Mouse (Mus musculus): ENCODE results near the gene Lipc. TPM values are rescaled to one million over a fixed set of nuclear protein-coding genes. Genes with fewer than 3 reads are reported as not detected.

Lipc gene
- total and polyA plus RNA-seq, 3 experiments = 0.11 TPM; not detected in 2

- TF ChIP-seq TAL1 (conservative IDR thresholded peaks at IDR 0.05; ENCODE audit: low read depth, low read length) (no peak), CTCF (IDR thresholded peaks at IDR 0.05; ENCODE audit: low read depth, low read length) (no peak), GATA2 (IDR thresholded peaks at IDR 0.05; ENCODE audit: borderline replicate concordance, low read depth, low read length) (no peak), POLR2AphosphoS5 (IDR thresholded peaks at IDR 0.05; ENCODE audit: insufficient replicate concordance, low read depth, low read length) (no peak), GATA1 (IDR thresholded peaks at IDR 0.05; ENCODE audit: borderline replicate concordance, low read length) (no peak)
- ATAC-seq (ENCODE audit: extremely low read depth, insufficient number of reproducible peaks, low FRiP score, poor library complexity, severe bottlenecking) (no peak), DNase-seq (ENCODE audit: low spot score) (no peak)
- Histone ChIP-seq H3K36me3 (replicated peaks) (no peaks in the 10 kb centered on the region), H3K4me3 (ENCODE audit: low read depth, low read length) (no peak overlapping the region), H3K27me3 (ENCODE audit: insufficient read depth, low read length) (no peaks in the 10 kb centered on the region), H3K9me3 (replicated peaks) (no peaks in the 10 kb centered on the region), H3K4me1 (ENCODE audit: insufficient read depth, low read depth, low read length) (peaks cover 48% of the 10 kb centered on the region)
These were observed 108.8 kb downstream of the Lipc start for GRCm38 (mm10) chr9:70843270-70843669.

DNA sequence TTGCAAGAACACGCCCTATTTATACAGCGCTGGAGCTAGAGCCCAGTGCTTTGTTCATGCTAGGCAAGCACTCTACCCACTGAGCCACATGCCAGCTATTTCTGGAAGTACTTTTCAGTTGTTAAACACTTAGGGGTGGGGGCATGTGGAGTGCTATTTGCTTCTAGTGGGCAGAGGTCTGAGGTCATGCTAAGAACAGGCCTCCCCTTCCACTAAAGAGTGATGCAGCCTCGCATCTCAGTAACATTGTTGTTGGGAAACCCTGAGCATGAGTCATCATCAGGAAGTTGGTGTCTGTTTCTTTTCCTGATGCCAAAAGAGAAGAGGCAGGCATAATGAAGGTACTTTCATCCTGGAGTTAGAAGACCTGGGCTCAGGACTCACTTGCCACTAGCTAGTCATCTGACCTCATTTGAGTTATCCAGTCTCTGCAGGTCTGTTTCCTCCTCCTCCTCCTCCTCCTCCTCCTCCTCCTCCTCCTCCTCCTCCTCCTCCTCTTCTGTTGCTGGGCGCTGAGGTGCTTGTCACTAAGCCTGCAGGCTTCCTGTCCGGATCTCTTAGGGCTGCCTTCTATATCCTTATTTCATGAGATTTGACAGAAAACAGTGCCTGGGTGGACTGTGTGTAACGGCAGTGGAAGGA, 109.6 kb downstream of the Lipc start:
- Histone ChIP-seq H3K36me3 (replicated peaks) (no peaks in the 10 kb centered on the region), H3K27me3 (ENCODE audit: insufficient read depth, low read length) (no peaks in the 10 kb centered on the region), H3K4me1 (ENCODE audit: insufficient read depth, low read depth, low read length) (peaks cover 48% of the 10 kb centered on the region), H3K4me3 (ENCODE audit: low read depth, low read length) (no peak overlapping the region), H3K9me3 (replicated peaks) (no peaks in the 10 kb centered on the region)
- no peak for DNase-seq (ENCODE audit: low spot score)
- ATAC-seq (ENCODE audit: extremely low read depth, insufficient number of reproducible peaks, low FRiP score, poor library complexity, severe bottlenecking) = no peak
- TF ChIP-seq POLR2AphosphoS5 (IDR thresholded peaks at IDR 0.05; ENCODE audit: insufficient replicate concordance, low read depth, low read length) = no peak
- TF ChIP-seq TAL1 (conservative IDR thresholded peaks at IDR 0.05; ENCODE audit: low read depth, low read length) = no peak
- TF ChIP-seq GATA2 (IDR thresholded peaks at IDR 0.05; ENCODE audit: borderline replicate concordance, low read depth, low read length) = no peak
- no peak for TF ChIP-seq CTCF (IDR thresholded peaks at IDR 0.05; ENCODE audit: low read depth, low read length)
- no peak for TF ChIP-seq GATA1 (IDR thresholded peaks at IDR 0.05; ENCODE audit: borderline replicate concordance, low read length)

- ATAC-seq (ENCODE audit: extremely low read depth, insufficient number of reproducible peaks, low FRiP score, poor library complexity, severe bottlenecking) (no peak), DNase-seq (ENCODE audit: low spot score) (no peak)
- H3K27me3 ChIP-seq (ENCODE audit: insufficient read depth, low read length) = no peaks in the 10 kb centered on the region
- peaks cover 53% of the 10 kb centered on the region for H3K4me1 ChIP-seq (ENCODE audit: insufficient read depth, low read depth, low read length)
- TF ChIP-seq GATA1 (IDR thresholded peaks at IDR 0.05; ENCODE audit: borderline replicate concordance, low read length) = no peak
- TF ChIP-seq GATA2 (IDR thresholded peaks at IDR 0.05; ENCODE audit: borderline replicate concordance, low read depth, low read length) = no peak
- TF ChIP-seq TAL1 (conservative IDR thresholded peaks at IDR 0.05; ENCODE audit: low read depth, low read length) = no peak
- no peak for TF ChIP-seq POLR2AphosphoS5 (IDR thresholded peaks at IDR 0.05; ENCODE audit: insufficient replicate concordance, low read depth, low read length)
- no peak for TF ChIP-seq CTCF (IDR thresholded peaks at IDR 0.05; ENCODE audit: low read depth, low read length)
- H3K9me3 ChIP-seq (replicated peaks) = no peaks in the 10 kb centered on the region
- no peak overlapping the region for H3K4me3 ChIP-seq (ENCODE audit: low read depth, low read length)
- H3K36me3 ChIP-seq (replicated peaks) = no peaks in the 10 kb centered on the region
These were observed 110.4 kb downstream of the Lipc start for GRCm38 (mm10) chr9:70841426-70842215.

DNA sequence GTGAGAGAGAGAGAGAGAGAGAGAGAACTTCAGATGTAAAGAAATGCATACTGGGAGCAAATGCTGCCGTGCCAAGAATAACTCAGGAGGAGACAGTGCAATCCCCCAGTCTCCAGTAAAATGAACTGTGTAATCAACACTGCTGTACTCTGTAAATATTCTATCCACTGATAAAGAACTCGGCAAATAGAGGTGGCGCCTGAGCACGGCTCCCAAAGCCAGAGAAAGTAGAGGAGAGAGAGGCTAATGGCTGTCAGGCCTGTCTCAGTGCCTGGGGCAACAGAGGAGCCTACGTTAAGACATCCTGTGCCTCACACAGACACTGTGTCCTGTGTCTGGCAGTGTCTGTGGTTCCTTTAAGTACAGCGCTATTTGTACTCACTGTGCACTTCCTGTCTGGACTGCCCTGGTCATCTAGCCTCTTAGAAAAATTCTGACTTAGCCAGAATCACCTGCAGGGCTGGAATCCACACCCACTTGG, 111.1 kb downstream of the Lipc start:
- Histone ChIP-seq H3K9me3 (replicated peaks) (no peaks in the 10 kb centered on the region), H3K27me3 (ENCODE audit: insufficient read depth, low read length) (no peaks in the 10 kb centered on the region), H3K36me3 (replicated peaks) (no peaks in the 10 kb centered on the region), H3K4me1 (ENCODE audit: insufficient read depth, low read depth, low read length) (peaks cover 59% of the 10 kb centered on the region), H3K4me3 (ENCODE audit: low read depth, low read length) (no peak overlapping the region)
- DNase-seq (ENCODE audit: low spot score) = no peak
- ATAC-seq (ENCODE audit: extremely low read depth, insufficient number of reproducible peaks, low FRiP score, poor library complexity, severe bottlenecking) = no peak
- TF ChIP-seq GATA1 (IDR thresholded peaks at IDR 0.05; ENCODE audit: borderline replicate concordance, low read length) = no peak
- no peak for TF ChIP-seq POLR2AphosphoS5 (IDR thresholded peaks at IDR 0.05; ENCODE audit: insufficient replicate concordance, low read depth, low read length)
- TF ChIP-seq TAL1 (conservative IDR thresholded peaks at IDR 0.05; ENCODE audit: low read depth, low read length) = no peak
- TF ChIP-seq CTCF (IDR thresholded peaks at IDR 0.05; ENCODE audit: low read depth, low read length) = no peak
- no peak for TF ChIP-seq GATA2 (IDR thresholded peaks at IDR 0.05; ENCODE audit: borderline replicate concordance, low read depth, low read length)

- Histone ChIP-seq H3K27me3 (ENCODE audit: insufficient read depth, low read length) (no peaks in the 10 kb centered on the region), H3K36me3 (replicated peaks) (no peaks in the 10 kb centered on the region), H3K9me3 (replicated peaks) (peaks cover 7% of the 10 kb centered on the region), H3K4me1 (ENCODE audit: insufficient read depth, low read depth, low read length) (peaks cover 84% of the 10 kb centered on the region), H3K4me3 (ENCODE audit: low read depth, low read length) (no peak overlapping the region)
- peak; percentile 10 for ATAC-seq (ENCODE audit: extremely low read depth, insufficient number of reproducible peaks, low FRiP score, poor library complexity, severe bottlenecking)
- no peak for DNase-seq (ENCODE audit: low spot score)
- no peak for TF ChIP-seq GATA1 (IDR thresholded peaks at IDR 0.05; ENCODE audit: borderline replicate concordance, low read length)
- no peak for TF ChIP-seq GATA2 (IDR thresholded peaks at IDR 0.05; ENCODE audit: borderline replicate concordance, low read depth, low read length)
- TF ChIP-seq CTCF (IDR thresholded peaks at IDR 0.05; ENCODE audit: low read depth, low read length) = no peak
- TF ChIP-seq POLR2AphosphoS5 (IDR thresholded peaks at IDR 0.05; ENCODE audit: insufficient replicate concordance, low read depth, low read length) = no peak
- no peak for TF ChIP-seq TAL1 (conservative IDR thresholded peaks at IDR 0.05; ENCODE audit: low read depth, low read length)
These were observed 113.7 kb downstream of the Lipc start for GRCm38 (mm10) chr9:70838132-70838911.
